Mouse (Mus musculus): ENCODE measurements around the gene Rftn1. TPM values are rescaled to one million over a fixed set of nuclear protein-coding genes. Genes with fewer than 3 reads are reported as not detected.

Gene Rftn1
- polyA plus RNA-seq, 1 experiment from 2014 or later: 27.4 TPM

GRCm38 (mm10) chr17:49987095-49987494 is 203.4 kb downstream of the Rftn1 start:
- ATAC-seq (replicated peaks): 0 out of 2 replicates have a peak, but pooled peaks have one; percentile 15
- Histone ChIP-seq H3K27me3 (replicated peaks) (no peaks in the 10 kb centered on the region), H3K4me1 (no peaks in the 10 kb centered on the region), H3K4me2 (no peak overlapping the region), H3K9ac (no peak overlapping the region), H3K9me3 (no peaks in the 10 kb centered on the region), H3K27ac (no peak overlapping the region), H3K4me3 (no peak overlapping the region), H3K36me3 (replicated peaks) (no peaks in the 10 kb centered on the region)
- 92% methylated on average over 6 of the region's 6 CpGs for WGBS

GRCm38 (mm10) chr17:49983478-49983877 is 207.0 kb downstream of the Rftn1 start:
- Histone ChIP-seq H3K9ac (no peak overlapping the region), H3K27ac (no peak overlapping the region), H3K27me3 (replicated peaks) (no peaks in the 10 kb centered on the region), H3K4me3 (no peak overlapping the region), H3K36me3 (replicated peaks) (no peaks in the 10 kb centered on the region), H3K4me1 (no peaks in the 10 kb centered on the region), H3K9me3 (no peaks in the 10 kb centered on the region), H3K4me2 (no peak overlapping the region)
- 89% methylated on average over 5 of the region's 5 CpGs for WGBS
- ATAC-seq (replicated peaks): no peak

- Histone ChIP-seq H3K4me1 (no peaks in the 10 kb centered on the region), H3K36me3 (replicated peaks) (no peaks in the 10 kb centered on the region), H3K4me2 (no peak overlapping the region), H3K9ac (no peak overlapping the region), H3K27ac (no peak overlapping the region), H3K4me3 (no peak overlapping the region), H3K9me3 (no peaks in the 10 kb centered on the region), H3K27me3 (replicated peaks) (no peaks in the 10 kb centered on the region)
- WGBS: 88% methylated on average over 6 of the region's 6 CpGs
- ATAC-seq (replicated peaks): no peak
These were observed 207.7 kb downstream of the Rftn1 start for GRCm38 (mm10) chr17:49982611-49983390.

- no peak overlapping the region for H3K27ac ChIP-seq
- H3K9me3 ChIP-seq: no peaks in the 10 kb centered on the region
- H3K27me3 ChIP-seq (replicated peaks): no peaks in the 10 kb centered on the region
- ATAC-seq (replicated peaks): no peak
- H3K4me1 ChIP-seq: peaks cover 9% of the 10 kb centered on the region; the same call in 1 of the 2 replicates
- WGBS: 83% methylated on average over 4 of the region's 4 CpGs
- no peaks in the 10 kb centered on the region for H3K36me3 ChIP-seq (replicated peaks)
- H3K4me3 ChIP-seq: no peak overlapping the region
- no peak overlapping the region for H3K4me2 ChIP-seq
- H3K9ac ChIP-seq: no peak overlapping the region
These were observed 208.9 kb downstream of the Rftn1 start for GRCm38 (mm10) chr17:49981591-49981990.

- no peak overlapping the region for H3K27ac ChIP-seq
- no peak for ATAC-seq (replicated peaks)
- WGBS: 91% methylated on average over 4 of the region's 4 CpGs
- no peaks in the 10 kb centered on the region for H3K27me3 ChIP-seq (replicated peaks)
- peaks cover 9% of the 10 kb centered on the region; the same call in 1 of the 2 replicates for H3K4me1 ChIP-seq
- no peak overlapping the region for H3K4me3 ChIP-seq
- H3K4me2 ChIP-seq: no peak overlapping the region
- H3K9me3 ChIP-seq: no peaks in the 10 kb centered on the region
- no peak overlapping the region for H3K9ac ChIP-seq
- no peaks in the 10 kb centered on the region for H3K36me3 ChIP-seq (replicated peaks)
These were observed 210.7 kb downstream of the Rftn1 start for GRCm38 (mm10) chr17:49979761-49980285.

- no peaks in the 10 kb centered on the region for H3K36me3 ChIP-seq (replicated peaks)
- H3K9ac ChIP-seq: no peak overlapping the region
- no peak for ATAC-seq (replicated peaks)
- no peak overlapping the region for H3K4me3 ChIP-seq
- H3K4me1 ChIP-seq: peaks cover 9% of the 10 kb centered on the region; the same call in 1 of the 2 replicates
- no peaks in the 10 kb centered on the region for H3K27me3 ChIP-seq (replicated peaks)
- H3K9me3 ChIP-seq: no peaks in the 10 kb centered on the region
- 62% methylated on average over 3 of the region's 3 CpGs for WGBS
- no peak overlapping the region for H3K4me2 ChIP-seq
- H3K27ac ChIP-seq: no peak overlapping the region
These were observed 213.1 kb downstream of the Rftn1 start for GRCm38 (mm10) chr17:49977424-49977790.

GRCm38 (mm10) chr17:49976678-49977423 is 213.6 kb downstream of the Rftn1 start:
- ATAC-seq (replicated peaks): no peak
- Histone ChIP-seq H3K27ac (no peak overlapping the region), H3K36me3 (replicated peaks) (no peaks in the 10 kb centered on the region), H3K4me3 (no peak overlapping the region), H3K4me1 (peaks cover 9% of the 10 kb centered on the region; the same call in 1 of the 2 replicates), H3K9me3 (no peaks in the 10 kb centered on the region), H3K9ac (no peak overlapping the region), H3K27me3 (replicated peaks) (no peaks in the 10 kb centered on the region), H3K4me2 (no peak overlapping the region)
- 56% methylated on average over 4 of the region's 4 CpGs for WGBS

GRCm38 (mm10) chr17:49975481-49975880 is 215.0 kb downstream of the Rftn1 start:
- H3K9me3 ChIP-seq: 0 out of 2 replicates have a peak, but pooled peaks cover 1% of the 10 kb centered on the region
- H3K9ac ChIP-seq: no peak overlapping the region
- no peak overlapping the region for H3K4me2 ChIP-seq
- H3K36me3 ChIP-seq (replicated peaks): no peaks in the 10 kb centered on the region
- no peak overlapping the region for H3K4me3 ChIP-seq
- WGBS: 68% methylated on average over 7 of the region's 7 CpGs
- H3K27me3 ChIP-seq (replicated peaks): no peaks in the 10 kb centered on the region
- ATAC-seq (replicated peaks): no peak
- H3K4me1 ChIP-seq: peaks cover 9% of the 10 kb centered on the region; the same call in 1 of the 2 replicates
- no peak overlapping the region for H3K27ac ChIP-seq

- Histone ChIP-seq H3K36me3 (replicated peaks) (no peaks in the 10 kb centered on the region), H3K4me3 (no peak overlapping the region), H3K4me2 (no peak overlapping the region), H3K9me3 (0 out of 2 replicates have a peak, but pooled peaks cover 4% of the 10 kb centered on the region), H3K27ac (no peak overlapping the region), H3K27me3 (replicated peaks) (no peaks in the 10 kb centered on the region), H3K9ac (no peak overlapping the region), H3K4me1 (peaks cover 9% of the 10 kb centered on the region; the same call in 1 of the 2 replicates)
- 82% methylated on average over 6 of the region's 6 CpGs for WGBS
- no peak for ATAC-seq (replicated peaks)
These were observed 215.5 kb downstream of the Rftn1 start for GRCm38 (mm10) chr17:49974996-49975395.

GRCm38 (mm10) chr17:49972164-49972563 is 218.3 kb downstream of the Rftn1 start:
- Histone ChIP-seq H3K9me3 (0 out of 2 replicates have a peak, but pooled peaks cover 4% of the 10 kb centered on the region), H3K4me3 (no peak overlapping the region), H3K27me3 (replicated peaks) (no peaks in the 10 kb centered on the region), H3K4me1 (peaks cover 3% of the 10 kb centered on the region; the same call in 1 of the 2 replicates), H3K27ac (no peak overlapping the region), H3K9ac (no peak overlapping the region), H3K36me3 (replicated peaks) (no peaks in the 10 kb centered on the region), H3K4me2 (no peak overlapping the region)
- 91% methylated on average over 1 of the region's 1 CpGs for WGBS
- no peak for ATAC-seq (replicated peaks)

GRCm38 (mm10) chr17:49971057-49971456 is 219.4 kb downstream of the Rftn1 start:
- Histone ChIP-seq H3K27me3 (replicated peaks) (no peaks in the 10 kb centered on the region), H3K4me3 (no peak overlapping the region), H3K27ac (no peak overlapping the region), H3K9me3 (0 out of 2 replicates have a peak, but pooled peaks cover 4% of the 10 kb centered on the region), H3K36me3 (replicated peaks) (no peaks in the 10 kb centered on the region), H3K9ac (no peak overlapping the region), H3K4me1 (no peaks in the 10 kb centered on the region), H3K4me2 (no peak overlapping the region)
- ATAC-seq (replicated peaks): no peak

- 69% methylated on average over 9 of the region's 9 CpGs for WGBS
- no peak overlapping the region for H3K4me3 ChIP-seq
- H3K27ac ChIP-seq: no peak overlapping the region
- 0 out of 2 replicates have a peak, but pooled peaks cover 4% of the 10 kb centered on the region for H3K9me3 ChIP-seq
- no peak overlapping the region for H3K9ac ChIP-seq
- no peaks in the 10 kb centered on the region for H3K4me1 ChIP-seq
- H3K27me3 ChIP-seq (replicated peaks): no peaks in the 10 kb centered on the region
- no peaks in the 10 kb centered on the region for H3K36me3 ChIP-seq (replicated peaks)
- no peak overlapping the region for H3K4me2 ChIP-seq
- peak; percentile 61 for ATAC-seq (replicated peaks)
These were observed 221.8 kb downstream of the Rftn1 start for GRCm38 (mm10) chr17:49968467-49969207.

Measured in midbrain, embryonic 15.5 days (tissue).